Mouse (Mus musculus) spleen, postnatal 36 days (tissue): ENCODE results near the gene Atxn1l.

Source experiments
- DNase-seq, 2 experiments: peaks; one replicate each; pipeline ENCODE4 v3.0.0; 2022; ENCODE audit warnings: low spot score in 2 of 2, mixed read lengths in 1 of 2

The Atxn1l gene

GRCm38 (mm10) chr8:109731012-109731411 is 6.5 kb downstream of the Atxn1l start:
- DNase-seq = no peak

GRCm38 (mm10) chr8:109725106-109725505 is 12.4 kb downstream of the Atxn1l start:
- no peak for DNase-seq

GRCm38 (mm10) chr8:109714961-109715360 is 22.6 kb downstream of the Atxn1l start:
- DNase-seq = no peak

GRCm38 (mm10) chr8:109712521-109712920 is 25.0 kb downstream of the Atxn1l start:
- DNase-seq = no peak

- DNase-seq = no peak
Measured at GRCm38 (mm10) chr8:109707921-109708320, 29.6 kb downstream of the Atxn1l start.

GRCm38 (mm10) chr8:109706874-109707237 is 30.7 kb downstream of the Atxn1l start:
- peak; percentile 82 to 87 for DNase-seq

- peak in 1 of 2 experiments; percentile 17 for DNase-seq
Measured at GRCm38 (mm10) chr8:109706076-109706873, 31.3 kb downstream of the Atxn1l start.

GRCm38 (mm10) chr8:109705320-109706075 is 32.0 kb downstream of the Atxn1l start, which contains the start of gene Zfp821:
Gene Zfp821 (plus strand): TSS chr8:109705546.
- DNase-seq = peak; percentile 93 to 95

GRCm38 (mm10) chr8:109704565-109705319 is 32.8 kb downstream of the Atxn1l start:
- DNase-seq = peak; percentile 18 to 19

GRCm38 (mm10) chr8:109698477-109698876 is 39.1 kb downstream of the Atxn1l start:
- DNase-seq = no peak

- no peak for DNase-seq
Measured at GRCm38 (mm10) chr8:109697754-109698153, 39.8 kb downstream of the Atxn1l start.

- no peak for DNase-seq
Measured at GRCm38 (mm10) chr8:109694154-109694553, 43.4 kb downstream of the Atxn1l start.

- peak; percentile 97 to 99 for DNase-seq
Measured at GRCm38 (mm10) chr8:109693146-109693900, 44.2 kb downstream of the Atxn1l start, which contains the start of gene Ist1. Gene Ist1 (minus strand): TSS chr8:109693260.

GRCm38 (mm10) chr8:109692443-109693145 is 44.9 kb downstream of the Atxn1l start:
- peak in 1 of 2 experiments; percentile 40 for DNase-seq

GRCm38 (mm10) chr8:109691769-109692168 is 45.8 kb downstream of the Atxn1l start:
- no peak for DNase-seq

GRCm38 (mm10) chr8:109687248-109687647 is 50.3 kb downstream of the Atxn1l start:
- no peak for DNase-seq

GRCm38 (mm10) chr8:109682120-109682519 is 55.4 kb downstream of the Atxn1l start:
- peak in 1 of 2 experiments; percentile 18 for DNase-seq

GRCm38 (mm10) chr8:109681535-109681934 is 56.0 kb downstream of the Atxn1l start:
- no peak for DNase-seq
